Mouse (Mus musculus): Measurements from ENCODE around the gene Armc6. TPM values are rescaled to one million over a fixed set of nuclear protein-coding genes. Genes with fewer than 3 reads are reported as not detected.

Gene Armc6
- 29.5 and 31.6 TPM in 2 replicates for polyA plus RNA-seq (2016; fragmentation: Nextera tagmentation; extraction: Ambion mirVana)

DNA sequence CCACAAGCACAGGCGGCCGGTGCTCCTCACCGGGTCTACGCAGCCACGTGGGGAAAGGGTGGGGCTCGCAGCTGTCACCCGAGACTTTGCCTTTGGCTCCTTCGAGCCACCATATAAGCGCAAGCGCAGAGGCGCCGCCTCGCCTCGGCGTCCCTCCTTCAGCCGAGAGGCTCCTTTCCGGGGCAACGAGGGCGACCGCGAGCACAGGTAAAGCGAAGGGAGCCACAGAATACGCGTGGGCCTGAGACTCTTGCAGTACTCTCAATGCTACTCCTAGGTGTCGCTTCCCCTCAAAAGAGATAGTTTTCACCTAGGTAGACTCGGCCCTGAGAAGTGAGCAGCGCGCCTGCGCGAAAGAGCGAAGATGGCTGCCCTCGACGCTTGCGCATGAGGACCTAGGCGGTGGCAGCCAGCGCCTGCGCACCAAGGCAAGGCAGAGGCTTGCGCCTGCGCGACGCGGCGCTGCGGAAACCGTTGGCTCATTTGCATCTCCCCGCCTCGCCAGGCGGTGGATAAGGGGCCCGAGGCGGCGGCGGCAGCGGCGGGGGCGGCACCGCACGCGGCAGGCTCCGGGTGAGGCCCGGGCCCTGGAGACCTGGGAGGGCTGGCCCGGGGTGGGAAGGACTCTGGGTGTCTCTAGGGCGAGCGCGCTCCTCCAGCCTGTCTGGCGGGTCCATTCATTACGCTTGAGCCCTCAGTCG, at the start of gene Armc6, which contains the start of gene Sugp2:
TSS of gene Armc6 (minus strand) at position 387 of the 701 bp plus-strand sequence.
TSS of gene Sugp2 (plus strand) at position 147 of the 701 bp plus-strand sequence.
- H3K27ac ChIP-seq = peak within 1 kb of the TSS; percentile 91
- no peaks in the 10 kb centered on the region for H3K27me3 ChIP-seq (ENCODE audit: insufficient read depth, poor library complexity, severe bottlenecking)
- no peaks in the 10 kb centered on the region for H3K9me3 ChIP-seq
- peak; percentile 98 for DNase-seq (ENCODE audit: low spot score)
- peaks cover 20% of the 10 kb centered on the region for H3K4me1 ChIP-seq
- H3K4me3 ChIP-seq = peak within 1 kb of the TSS; percentile 81
- under 1% methylated on average over 67 of the region's 67 CpGs for WGBS
- peaks cover 49% of the 10 kb centered on the region for H3K36me3 ChIP-seq

DNA sequence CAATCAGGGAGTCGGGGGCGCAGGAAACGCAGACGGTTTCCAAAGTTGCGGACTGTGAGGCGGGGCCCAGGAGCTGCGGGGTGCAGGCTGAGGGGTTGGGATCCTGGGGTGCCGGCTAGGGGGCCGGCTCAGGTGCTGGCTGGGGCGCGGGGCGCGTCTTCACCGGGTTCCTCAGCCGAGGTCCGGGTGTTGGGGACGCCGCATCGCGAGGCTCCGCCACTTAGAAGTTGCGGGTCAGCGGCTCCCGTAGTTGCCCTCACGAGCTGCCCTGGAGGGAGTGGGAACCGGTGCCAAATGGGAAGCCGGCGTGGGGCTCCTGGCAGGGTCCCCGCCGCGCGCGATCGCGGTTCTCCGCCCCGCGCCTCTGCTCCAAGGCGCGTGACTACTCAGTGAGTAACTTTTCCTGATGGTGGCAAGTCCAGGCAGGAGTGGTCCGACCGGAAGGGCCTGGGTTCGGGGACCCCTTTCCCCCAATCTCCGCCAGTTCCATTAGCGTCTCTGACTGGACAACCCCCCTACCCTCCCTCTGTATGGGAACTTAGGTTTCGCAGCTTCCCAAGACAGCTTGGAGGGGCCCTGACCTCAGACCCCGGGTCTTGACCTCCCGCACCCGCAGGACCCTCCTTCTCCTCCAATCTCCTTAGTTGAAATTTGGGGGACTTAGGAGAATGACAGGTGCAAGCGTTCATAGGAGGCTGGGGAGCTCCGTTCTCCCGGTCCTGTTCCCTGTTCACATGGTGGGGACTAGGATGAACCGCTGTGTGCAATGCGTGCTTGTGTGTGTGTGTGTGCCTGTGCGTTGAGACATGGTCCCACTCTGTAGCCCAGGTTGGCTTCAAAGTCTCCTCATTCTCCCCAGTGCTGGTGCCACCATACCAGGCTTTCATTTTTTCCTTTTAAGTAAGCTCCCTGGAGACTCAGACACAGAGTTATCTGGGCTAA, 49.1 kb upstream of the Armc6 start:
- peak overlapping the region; percentile 95 for H3K27ac ChIP-seq
- H3K27me3 ChIP-seq (ENCODE audit: insufficient read depth, poor library complexity, severe bottlenecking) = no peaks in the 10 kb centered on the region
- 2% methylated on average over 55 of the region's 55 CpGs for WGBS
- H3K36me3 ChIP-seq = peaks cover 39% of the 10 kb centered on the region
- peak overlapping the region; percentile 85 for H3K4me3 ChIP-seq
- H3K4me1 ChIP-seq = peaks cover 47% of the 10 kb centered on the region
- DNase-seq (ENCODE audit: low spot score) = no peak
- H3K9me3 ChIP-seq = no peaks in the 10 kb centered on the region

DNA sequence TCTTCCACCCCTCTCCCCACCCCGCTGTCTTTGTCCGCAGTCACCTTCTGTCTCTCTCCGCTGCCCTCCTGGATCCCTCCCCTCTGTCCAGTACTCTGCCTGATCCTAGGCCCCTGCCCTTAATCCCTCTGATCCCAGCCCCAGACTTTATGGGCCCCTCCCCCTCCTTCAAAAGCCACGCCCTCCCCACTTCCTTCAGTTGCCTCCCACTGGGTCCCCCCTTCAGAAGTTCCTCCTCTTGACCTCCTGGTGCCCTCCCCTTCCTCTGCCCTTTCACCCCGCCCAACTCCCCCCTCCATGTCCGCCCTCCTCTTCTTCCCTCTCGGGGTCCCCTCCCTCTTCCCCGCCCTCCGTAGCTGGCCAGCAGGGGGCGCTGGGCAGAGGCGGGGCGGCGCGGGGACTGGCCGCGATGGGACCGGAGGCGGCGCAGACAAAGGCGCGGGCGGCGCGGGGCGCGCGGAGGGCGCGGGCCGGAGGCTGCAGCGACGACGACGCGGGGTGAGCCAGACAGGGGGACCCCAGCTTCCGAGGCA, 48.4 kb upstream of the Armc6 start, which contains the start of gene Homer3:
TSS of gene Homer3 (plus strand) at position 225 of the 533 bp plus-strand sequence.
- H3K9me3 ChIP-seq = no peaks in the 10 kb centered on the region
- peak; percentile 95 for DNase-seq (ENCODE audit: low spot score)
- peaks cover 54% of the 10 kb centered on the region for H3K4me1 ChIP-seq
- H3K27ac ChIP-seq = peak within 1 kb of the TSS; percentile 95
- peak within 1 kb of the TSS; percentile 85 for H3K4me3 ChIP-seq
- peaks cover 34% of the 10 kb centered on the region for H3K36me3 ChIP-seq
- no peaks in the 10 kb centered on the region for H3K27me3 ChIP-seq (ENCODE audit: insufficient read depth, poor library complexity, severe bottlenecking)
- 2% methylated on average over 36 of the region's 36 CpGs for WGBS

DNA sequence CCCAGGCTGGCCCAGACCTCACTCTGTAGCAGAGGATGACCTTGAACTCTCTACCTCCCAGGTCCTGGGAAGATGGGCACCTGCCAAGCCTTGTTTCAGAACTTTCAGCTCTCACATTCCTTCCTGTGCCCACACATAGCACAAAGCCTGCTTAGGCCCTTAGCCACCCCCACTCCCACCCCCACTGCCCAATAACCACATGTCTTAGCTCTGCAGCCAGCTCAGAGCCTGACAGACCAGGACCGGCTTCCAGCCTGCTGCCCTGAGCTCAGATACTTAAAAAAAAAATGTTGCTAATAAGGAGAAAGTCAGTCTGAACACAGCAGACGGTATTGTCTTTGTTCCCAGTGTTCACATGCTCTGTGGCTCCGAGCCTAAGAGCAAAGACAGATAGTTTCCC, 46.7 kb upstream of the Armc6 start:
- Histone ChIP-seq H3K9me3 (no peaks in the 10 kb centered on the region), H3K27ac (peak overlapping the region; percentile 74), H3K4me1 (peaks cover 61% of the 10 kb centered on the region), H3K4me3 (no peak overlapping the region), H3K27me3 (ENCODE audit: insufficient read depth, poor library complexity, severe bottlenecking) (no peaks in the 10 kb centered on the region), H3K36me3 (peaks cover 17% of the 10 kb centered on the region)
- no peak for DNase-seq (ENCODE audit: low spot score)
- WGBS = 51% methylated on average over 3 of the region's 3 CpGs

DNA sequence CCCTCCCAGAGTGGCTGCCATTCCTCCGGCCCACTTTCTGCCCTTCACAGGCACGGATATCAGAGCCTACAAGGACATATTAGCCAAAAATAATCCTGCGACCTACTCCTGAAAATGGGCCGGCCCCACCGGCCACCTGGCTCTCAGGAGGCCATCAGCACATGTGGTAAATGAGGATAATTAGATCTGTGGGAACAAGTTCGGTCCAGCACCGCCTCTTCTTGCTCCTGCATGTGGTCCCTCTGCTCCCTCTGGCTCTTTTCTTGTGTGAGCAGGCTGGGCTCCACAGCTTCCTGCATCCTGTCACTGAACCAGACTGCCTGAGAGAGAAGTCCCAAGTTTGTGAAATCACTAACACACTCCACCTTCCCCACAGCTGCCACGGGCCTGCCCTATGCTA, 45.0 kb upstream of the Armc6 start:
- DNase-seq (ENCODE audit: low spot score) = no peak
- no peaks in the 10 kb centered on the region; the same call in 1 of the 2 replicates for H3K36me3 ChIP-seq
- WGBS = 60% methylated on average over 8 of the region's 8 CpGs
- H3K4me1 ChIP-seq = peaks cover 55% of the 10 kb centered on the region
- peak overlapping the region; percentile 69 for H3K27ac ChIP-seq
- no peaks in the 10 kb centered on the region for H3K27me3 ChIP-seq (ENCODE audit: insufficient read depth, poor library complexity, severe bottlenecking)
- H3K4me3 ChIP-seq = no peak overlapping the region
- no peaks in the 10 kb centered on the region for H3K9me3 ChIP-seq

DNA sequence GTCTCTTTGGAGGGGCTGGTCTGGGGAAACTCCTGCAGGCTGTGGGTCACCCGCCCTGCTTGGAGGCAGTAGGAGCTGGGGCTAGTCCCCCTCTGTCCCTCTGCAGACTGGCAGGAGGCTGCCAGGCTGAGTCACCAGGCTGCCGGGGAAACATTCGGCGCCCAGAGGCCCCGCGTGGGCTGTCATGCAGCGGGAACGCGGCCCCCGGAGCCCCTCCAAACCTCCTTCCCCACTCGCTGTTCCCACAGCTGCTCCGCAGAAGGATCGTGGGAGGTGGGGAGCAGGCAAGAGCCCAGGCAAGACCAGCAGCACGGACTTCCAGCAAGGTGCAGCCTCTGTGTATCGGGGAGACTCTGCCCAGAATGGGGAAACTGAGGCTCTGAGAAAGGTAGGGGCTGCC, 43.9 kb upstream of the Armc6 start:
- H3K27ac ChIP-seq = peak overlapping the region; percentile 69
- H3K4me3 ChIP-seq = no peak overlapping the region; the same call in 1 of the 2 replicates
- WGBS = 61% methylated on average over 15 of the region's 15 CpGs
- DNase-seq (ENCODE audit: low spot score) = no peak
- no peaks in the 10 kb centered on the region for H3K27me3 ChIP-seq (ENCODE audit: insufficient read depth, poor library complexity, severe bottlenecking)
- H3K9me3 ChIP-seq = no peaks in the 10 kb centered on the region
- H3K4me1 ChIP-seq = peaks cover 49% of the 10 kb centered on the region
- H3K36me3 ChIP-seq = no peaks in the 10 kb centered on the region; the same call in 1 of the 2 replicates

DNA sequence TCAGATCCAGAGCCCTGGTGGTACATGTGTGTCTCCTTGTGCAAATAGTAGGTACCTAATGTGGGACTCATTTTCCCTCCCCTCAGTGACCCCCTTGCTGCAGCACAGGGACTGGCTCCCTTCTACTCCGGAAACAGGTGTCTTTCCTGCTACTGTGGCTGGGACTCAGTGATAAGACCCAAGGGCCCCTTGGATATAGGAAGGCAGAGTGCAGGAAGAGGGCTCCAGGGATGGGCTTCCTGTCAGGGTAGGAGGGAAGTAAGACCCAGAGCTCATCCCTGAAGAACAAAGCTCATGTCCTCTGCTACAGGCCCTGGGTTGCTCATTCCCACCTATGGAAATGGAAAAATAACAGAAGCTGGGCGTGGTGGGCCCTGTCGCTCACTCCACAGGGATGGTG, 42.2 kb upstream of the Armc6 start:
- no peak overlapping the region for H3K4me3 ChIP-seq
- peak overlapping the region; percentile 17; the same call in 1 of the 2 replicates for H3K27ac ChIP-seq
- no peaks in the 10 kb centered on the region for H3K9me3 ChIP-seq
- DNase-seq (ENCODE audit: low spot score) = no peak
- 67% methylated on average over 3 of the region's 3 CpGs for WGBS
- H3K27me3 ChIP-seq (ENCODE audit: insufficient read depth, poor library complexity, severe bottlenecking) = no peaks in the 10 kb centered on the region
- H3K36me3 ChIP-seq = no peaks in the 10 kb centered on the region; the same call in 1 of the 2 replicates
- H3K4me1 ChIP-seq = peaks cover 45% of the 10 kb centered on the region

DNA sequence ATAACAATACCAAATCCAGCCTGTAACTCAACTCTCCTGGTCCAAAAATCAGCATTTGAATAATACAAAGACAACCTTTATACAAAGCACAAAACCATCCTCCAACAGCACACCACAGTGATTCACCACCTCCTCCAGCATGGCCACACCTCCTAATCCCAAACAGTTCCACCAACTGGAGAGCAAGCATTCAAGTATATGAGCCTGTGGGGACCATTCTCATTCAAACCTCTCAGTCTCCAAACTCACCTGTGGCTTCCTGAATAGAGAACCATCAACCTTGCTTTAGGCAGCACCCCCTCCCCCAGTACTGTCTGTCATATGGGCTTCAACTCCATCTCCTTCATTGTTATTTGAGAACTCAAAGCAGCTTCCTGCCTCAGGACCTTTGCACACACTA, 40.1 kb upstream of the Armc6 start:
- no peak overlapping the region for H3K4me3 ChIP-seq
- H3K27me3 ChIP-seq (ENCODE audit: insufficient read depth, poor library complexity, severe bottlenecking) = no peaks in the 10 kb centered on the region
- peaks cover 35% of the 10 kb centered on the region for H3K4me1 ChIP-seq
- no peaks in the 10 kb centered on the region for H3K9me3 ChIP-seq
- no peak overlapping the region for H3K27ac ChIP-seq
- H3K36me3 ChIP-seq = no peaks in the 10 kb centered on the region; the same call in 1 of the 2 replicates
- no peak for DNase-seq (ENCODE audit: low spot score)

DNA sequence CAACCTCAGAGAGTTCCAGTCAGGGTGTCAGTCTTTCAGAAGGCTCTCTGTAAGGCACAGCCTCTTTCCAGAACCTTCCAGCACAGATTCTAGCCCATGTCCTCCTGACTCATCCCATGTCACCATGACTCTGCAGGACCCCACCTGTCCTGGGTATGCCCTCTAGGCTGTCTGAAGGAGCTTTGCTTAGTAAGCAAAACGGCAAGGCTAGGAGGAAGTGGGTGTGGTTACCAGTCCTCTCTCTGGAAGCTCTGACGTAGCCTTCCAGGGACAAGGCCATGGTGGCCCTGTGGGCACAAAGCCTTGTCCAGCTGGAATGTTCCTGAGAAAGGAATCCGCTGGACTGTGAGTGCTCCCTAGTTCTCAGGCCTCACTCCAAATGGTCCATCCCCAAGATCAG, 38.7 kb upstream of the Armc6 start:
- DNase-seq (ENCODE audit: low spot score) = no peak
- Histone ChIP-seq H3K4me1 (peaks cover 35% of the 10 kb centered on the region), H3K27me3 (ENCODE audit: insufficient read depth, poor library complexity, severe bottlenecking) (no peaks in the 10 kb centered on the region), H3K9me3 (no peaks in the 10 kb centered on the region), H3K36me3 (no peaks in the 10 kb centered on the region; the same call in 1 of the 2 replicates), H3K27ac (peak overlapping the region; percentile 6; the same call in 1 of the 2 replicates), H3K4me3 (no peak overlapping the region)
- WGBS = 53% methylated on average over 3 of the region's 3 CpGs

DNA sequence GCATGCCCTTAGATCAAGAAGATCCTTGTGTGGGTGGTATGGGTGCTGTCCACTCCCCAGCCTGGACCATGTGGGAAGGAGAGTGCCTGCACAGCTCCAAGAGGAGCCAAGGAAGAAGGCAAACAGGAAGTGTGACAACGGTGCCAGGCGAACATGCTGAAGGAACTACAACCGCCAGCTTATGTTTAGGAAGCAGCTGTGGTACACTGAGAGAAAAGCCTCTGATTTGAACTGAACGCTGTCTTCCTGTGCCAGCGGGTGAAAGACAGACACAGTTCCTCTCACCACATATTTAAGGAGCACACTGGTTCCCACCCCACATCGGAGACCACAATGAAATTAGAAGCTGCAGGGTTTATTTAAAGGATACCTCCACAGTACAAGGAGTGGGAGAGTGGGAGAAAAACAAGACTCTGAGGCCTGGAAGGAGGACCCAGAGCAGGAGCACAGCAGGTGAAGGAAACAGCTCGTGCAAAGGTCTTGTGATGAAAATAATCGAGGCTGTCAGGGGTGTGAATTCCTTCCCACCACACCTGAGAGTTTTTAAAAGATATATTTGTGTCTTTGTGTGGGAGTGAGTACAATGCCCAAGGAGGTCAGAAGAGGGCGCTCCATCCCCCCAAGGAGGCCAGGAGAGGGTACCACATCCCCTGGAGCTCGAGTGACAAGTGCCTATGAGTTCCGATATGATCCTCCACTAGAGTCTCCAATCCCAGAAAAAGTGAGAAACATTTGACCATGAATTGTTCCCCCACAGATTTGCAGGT, 34.7 kb upstream of the Armc6 start:
- Histone ChIP-seq H3K9me3 (no peaks in the 10 kb centered on the region), H3K27me3 (ENCODE audit: insufficient read depth, poor library complexity, severe bottlenecking) (no peaks in the 10 kb centered on the region), H3K4me3 (no peak overlapping the region), H3K27ac (no peak overlapping the region), H3K36me3 (peaks cover 20% of the 10 kb centered on the region), H3K4me1 (peaks cover 34% of the 10 kb centered on the region)
- DNase-seq (ENCODE audit: low spot score) = no peak
- WGBS = 49% methylated on average over 11 of the region's 11 CpGs

DNA sequence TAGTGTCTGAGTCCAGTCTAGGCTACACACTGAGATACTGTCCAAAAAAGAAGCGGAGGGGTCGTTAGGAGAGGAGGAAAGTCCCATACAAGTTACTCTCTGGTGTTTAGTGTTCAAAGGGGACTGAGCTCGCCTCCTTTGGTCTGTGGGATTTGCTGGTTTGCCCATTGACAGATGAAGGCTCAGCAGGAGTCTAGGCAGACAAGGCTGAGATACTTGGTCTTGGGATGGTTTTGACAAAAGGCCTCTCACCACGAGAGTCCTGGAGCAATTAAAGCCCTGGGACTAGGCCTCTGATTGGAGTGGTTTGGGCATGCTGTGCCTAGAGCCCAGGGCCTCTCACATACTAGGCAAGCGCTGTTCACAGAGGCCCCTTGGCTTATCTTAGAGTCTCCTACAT, 34.0 kb upstream of the Armc6 start:
- H3K9me3 ChIP-seq = no peaks in the 10 kb centered on the region
- H3K4me3 ChIP-seq = no peak overlapping the region
- H3K27ac ChIP-seq = no peak overlapping the region
- no peak for DNase-seq (ENCODE audit: low spot score)
- no peaks in the 10 kb centered on the region for H3K27me3 ChIP-seq (ENCODE audit: insufficient read depth, poor library complexity, severe bottlenecking)
- whole genome bisulfite sequencing = 57% methylated on average over 5 of the region's 5 CpGs
- H3K36me3 ChIP-seq = peaks cover 27% of the 10 kb centered on the region
- peaks cover 34% of the 10 kb centered on the region for H3K4me1 ChIP-seq

DNA sequence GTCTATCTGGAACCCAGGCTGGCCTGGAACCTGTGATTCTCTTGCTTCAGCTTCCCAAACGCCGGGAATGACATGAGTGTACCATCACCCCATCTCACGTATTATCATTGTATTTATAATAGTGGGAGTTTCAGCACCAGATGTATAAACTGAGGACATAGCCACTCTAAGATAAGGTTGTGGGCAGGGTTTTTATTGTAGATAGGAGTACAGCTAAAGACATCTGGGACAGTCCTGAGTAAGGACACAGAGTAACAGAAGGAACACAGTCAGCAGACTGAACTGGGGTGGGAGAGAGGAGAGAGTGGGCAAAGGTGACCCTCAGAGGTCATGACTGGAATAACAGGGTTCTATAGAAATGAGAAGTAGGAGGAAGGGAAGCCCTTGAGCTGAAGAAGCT, 33.4 kb upstream of the Armc6 start:
- Histone ChIP-seq H3K27ac (no peak overlapping the region), H3K9me3 (no peaks in the 10 kb centered on the region), H3K36me3 (peaks cover 34% of the 10 kb centered on the region), H3K4me1 (peaks cover 28% of the 10 kb centered on the region), H3K27me3 (ENCODE audit: insufficient read depth, poor library complexity, severe bottlenecking) (no peaks in the 10 kb centered on the region), H3K4me3 (no peak overlapping the region)
- WGBS = 81% methylated on average over 3 of the region's 3 CpGs
- DNase-seq (ENCODE audit: low spot score) = no peak
